18 mouse cellular contexts compared by ENCODE assay signal in the genomic region with DNA sequence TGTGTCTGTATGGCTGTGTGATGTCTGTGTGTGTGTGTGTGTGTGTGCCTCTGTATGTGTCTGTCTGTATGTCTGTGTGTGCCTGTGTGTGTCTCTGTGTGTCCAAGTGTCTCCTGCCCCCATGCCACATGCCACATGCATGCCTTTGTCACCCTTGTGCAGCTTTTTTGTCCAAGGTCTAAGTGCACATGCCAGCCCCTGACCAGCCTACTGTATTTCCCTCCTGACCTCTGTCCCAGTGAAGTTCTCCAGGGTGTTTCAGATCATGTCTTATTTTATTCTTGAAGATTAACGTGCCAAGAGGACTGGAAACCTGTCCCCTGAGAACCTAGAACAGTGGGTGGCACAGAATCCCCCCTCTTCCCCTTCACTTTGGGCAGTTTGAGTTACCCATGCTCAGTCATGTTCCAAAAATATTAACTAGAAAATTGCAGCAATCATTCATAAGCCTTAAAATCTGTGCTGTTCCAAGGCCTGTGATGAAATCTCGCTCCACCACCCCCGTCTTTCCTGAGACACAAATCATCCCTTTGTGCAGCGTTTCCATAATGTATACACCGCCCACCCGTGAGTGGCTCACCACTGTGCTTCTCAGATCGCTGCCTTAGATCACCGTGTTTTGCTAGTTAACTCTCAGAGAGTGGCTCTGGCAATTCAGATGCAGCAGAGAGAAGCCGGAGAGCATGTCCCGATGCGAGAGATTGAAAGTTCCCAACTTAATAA.
DNase-seq lines count a peak whose midpoint lies in the region; ATAC-seq and TF ChIP-seq lines count a peak whose summit lies in the region.
"Had no signal": no experiment of that assay in that cellular context is flagged by ENCODE, and none has a peak within 500 bp of the region (broad histone marks: within the 10 kb centered on the region; RNA-seq: fewer than 3 reads in every experiment).

No protein-coding gene starts in this region.

- H3K4me1 ChIP-seq in kidney, adult 2 months (ENCODE audit: control insufficient read depth, insufficient read depth, low read length) = peaks cover 19% of the 10 kb centered on the region
- peaks cover 31% of the 10 kb centered on the region for H3K4me1 ChIP-seq in kidney, embryonic 16.5 days (ENCODE audit: insufficient read depth, low read length)
- H3K4me1 ChIP-seq in megakaryocyte, embryonic 14.5 days = peaks cover 99% of the 10 kb centered on the region
- peaks cover 37% of the 10 kb centered on the region for H3K4me1 ChIP-seq in hindbrain, embryonic 10.5 days (replicated peaks)

- H3K27me3 ChIP-seq in kidney, adult 2 months (replicated peaks; ENCODE audit: control insufficient read depth, insufficient read depth, low read length) = no peaks in the 10 kb centered on the region
- no peaks in the 10 kb centered on the region for H3K27me3 ChIP-seq in kidney, embryonic 16.5 days (ENCODE audit: insufficient read depth, low read length)
- no peaks in the 10 kb centered on the region for H3K27me3 ChIP-seq in megakaryocyte, embryonic 14.5 days (replicated peaks)
- H3K27me3 ChIP-seq in hindbrain, embryonic 10.5 days (ENCODE audit: insufficient read depth, poor library complexity, severe bottlenecking) = no peaks in the 10 kb centered on the region
- H3K27me3 ChIP-seq: hindbrain, embryonic 12.5 days had no signal

- H3K36me3 ChIP-seq in kidney, adult 2 months (ENCODE audit: control insufficient read depth, insufficient read depth, low read length) = no peaks in the 10 kb centered on the region
- no peaks in the 10 kb centered on the region for H3K36me3 ChIP-seq in kidney, embryonic 16.5 days (ENCODE audit: insufficient read depth, low read length)
- peaks cover 25% of the 10 kb centered on the region for H3K36me3 ChIP-seq in megakaryocyte, embryonic 14.5 days (replicated peaks; ENCODE audit: low read length)
- no peaks in the 10 kb centered on the region for H3K36me3 ChIP-seq in hindbrain, embryonic 10.5 days
- H3K36me3 ChIP-seq: hindbrain, embryonic 12.5 days; midbrain, embryonic 10.5 days had no signal

- no peak for ATAC-seq in kidney, embryonic 16.5 days (ENCODE audit: low FRiP score, low TSS enrichment)
- no peak for ATAC-seq in megakaryocyte, adult 5-6 weeks (ENCODE audit: poor library complexity, severe bottlenecking)
- ATAC-seq: forebrain, embryonic 14.5 days; inflammation-experienced regulatory T-cells, adult 6 months had no signal

- 78% methylated on average over 11 of the region's 11 CpGs for WGBS in kidney, adult 2 months
- 71% methylated on average over 11 of the region's 11 CpGs for WGBS in kidney, embryonic 16.5 days
- whole genome bisulfite sequencing in hindbrain, embryonic 10.5 days = 80% methylated on average over 11 of the region's 11 CpGs

- no peak overlapping the region for H3K4me2 ChIP-seq in kidney, embryonic 16.5 days (replicated peaks; ENCODE audit: low read depth, low read length)
- H3K4me2 ChIP-seq: hindbrain, embryonic 12.5 days had no signal

- peak; percentile 54 to 86 for DNase-seq in adrenal gland, adult (ENCODE audit: inconsistent age in 2 of 2, low spot score in 1 of 2)
- DNase-seq in adrenal gland, postnatal 25 days = no peak
- peak; percentile 59 for DNase-seq in kidney, adult 2 months
- DNase-seq in retina, postnatal 1 day = no peak
- DNase-seq in hindbrain, embryonic 10.5 days (ENCODE audit: low spot score) = no peak
- DNase-seq: cerebellum, adult 11-12 months; cerebellum, postnatal 36 days; gastrocnemius, postnatal 14 days; lung, postnatal 10 days; thymus, postnatal 14 days had no signal

- no peaks in the 10 kb centered on the region for H3K9me3 ChIP-seq in kidney, embryonic 16.5 days (ENCODE audit: low read length)
- no peaks in the 10 kb centered on the region for H3K9me3 ChIP-seq in megakaryocyte, embryonic 14.5 days
- H3K9me3 ChIP-seq in hindbrain, embryonic 10.5 days = no peaks in the 10 kb centered on the region
- H3K9me3 ChIP-seq: hindbrain, embryonic 12.5 days; midbrain, embryonic 10.5 days had no signal

- no peak overlapping the region for H3K9ac ChIP-seq in kidney, embryonic 16.5 days (replicated peaks; ENCODE audit: low read length)
- H3K9ac ChIP-seq: hindbrain, embryonic 12.5 days had no signal

- H3K4me3 ChIP-seq in kidney, adult 2 months (ENCODE audit: insufficient read depth, low read depth, low read length) = no peak overlapping the region
- no peak overlapping the region for H3K4me3 ChIP-seq in kidney, embryonic 16.5 days (ENCODE audit: low read length)
- peak overlapping the region; percentile 2 for H3K4me3 ChIP-seq in megakaryocyte, embryonic 14.5 days (replicated peaks)
- H3K4me3 ChIP-seq in hindbrain, embryonic 10.5 days = no peak overlapping the region
- H3K4me3 ChIP-seq: hindbrain, embryonic 12.5 days; midbrain, embryonic 10.5 days had no signal

- no peak for TF ChIP-seq POLR2A in kidney, adult 2 months (IDR thresholded peaks at IDR 0.05; ENCODE audit: low read depth, low read length)

- no peak overlapping the region; the same call in 1 of the 2 replicates for H3K27ac ChIP-seq in kidney, adult 2 months (ENCODE audit: insufficient read depth, low read depth, low read length)
- H3K27ac ChIP-seq in kidney, embryonic 16.5 days (ENCODE audit: low read length) = no peak overlapping the region
- H3K27ac ChIP-seq in hindbrain, embryonic 10.5 days = no peak overlapping the region
- H3K27ac ChIP-seq: hindbrain, embryonic 12.5 days; kidney, postnatal 0 days; midbrain, embryonic 10.5 days had no signal

- no peak for TF ChIP-seq CTCF in kidney, adult 2 months (conservative IDR thresholded peaks at IDR 0.05; ENCODE audit: insufficient read depth, insufficient read length, low read depth, low read length)

Comparison
In these comparisons a context has a peak if more than half of its experiments do, and no peak if none do; other contexts are left out.
1. DNase-seq: peak in adrenal gland, adult (2 of 2) and kidney, adult 2 months (single experiment); none in adrenal gland, postnatal 25 days (single experiment), retina, postnatal 1 day (single experiment) and hindbrain, embryonic 10.5 days (single experiment).